Mouse (Mus musculus) yolk sac, embryonic 10.5 days (tissue): ENCODE results near the gene Msantd2.

Experiments
- DNase-seq: peaks from one replicate; pipeline ENCODE4 v3.0.0-alpha.2; 2017; ENCODE audit warnings: low spot score

Gene Msantd2

DNA sequence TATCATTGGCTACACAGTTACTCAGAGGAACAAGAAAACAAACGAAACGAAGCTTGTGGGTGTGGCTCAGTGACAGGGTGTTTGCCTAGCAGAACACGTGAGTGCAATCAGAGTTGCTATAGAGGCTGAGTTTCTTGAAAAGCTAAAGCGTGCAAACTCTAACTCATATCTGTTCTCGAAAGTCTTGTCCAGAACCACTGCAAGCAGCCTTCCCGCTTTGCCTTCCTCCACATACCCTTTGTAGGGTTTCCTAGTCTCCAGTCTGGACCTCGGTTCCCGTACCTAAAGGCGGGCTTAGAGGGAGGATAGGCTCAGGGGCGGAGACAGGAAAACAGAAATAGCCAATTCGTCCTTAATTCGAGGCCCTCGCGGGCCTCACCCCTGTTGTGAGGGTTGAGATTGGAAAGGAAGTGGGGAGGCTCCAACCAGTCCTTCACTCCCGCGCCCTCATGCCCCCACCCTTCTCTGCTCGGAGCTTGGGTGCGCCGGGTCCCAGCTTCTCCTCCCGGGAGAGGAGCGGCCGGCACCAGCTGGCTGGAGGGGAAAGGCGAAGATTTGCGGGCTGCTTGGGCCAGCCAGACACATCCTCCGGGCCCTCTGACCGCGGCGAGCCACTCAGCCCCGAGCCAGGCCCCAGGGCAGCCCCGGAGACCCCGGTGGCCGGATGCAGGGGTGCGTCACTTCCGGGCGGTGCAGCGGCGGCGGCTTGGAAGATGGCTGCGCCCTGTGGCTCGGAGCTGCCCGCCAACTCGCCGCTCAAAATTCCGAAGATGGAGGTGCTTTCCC, at the start of gene Msantd2:
Msantd2 (plus strand) TSS at position 709 of the 786 bp plus-strand sequence.
- DNase-seq = peak; percentile 89

DNA sequence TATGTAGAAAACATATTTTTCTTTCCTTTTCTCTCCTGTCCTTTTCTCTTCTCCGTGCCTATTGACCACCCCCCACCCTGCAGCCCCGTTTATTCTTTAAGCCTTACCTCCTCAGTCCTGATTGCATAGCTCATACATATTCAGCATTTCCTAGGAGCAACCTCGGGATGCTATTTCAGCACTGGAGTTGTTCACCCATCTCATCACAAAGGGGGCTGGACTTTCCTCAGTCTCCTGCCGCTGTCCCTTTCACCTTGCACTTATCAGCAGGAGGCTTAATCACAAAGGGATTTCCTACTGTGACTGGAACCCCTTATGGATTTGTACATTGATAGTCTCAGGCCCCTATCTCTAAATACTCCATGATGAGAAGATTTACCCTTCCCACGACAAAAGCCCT, 36.7 kb upstream of the Msantd2 start:
- no peak for DNase-seq

DNA sequence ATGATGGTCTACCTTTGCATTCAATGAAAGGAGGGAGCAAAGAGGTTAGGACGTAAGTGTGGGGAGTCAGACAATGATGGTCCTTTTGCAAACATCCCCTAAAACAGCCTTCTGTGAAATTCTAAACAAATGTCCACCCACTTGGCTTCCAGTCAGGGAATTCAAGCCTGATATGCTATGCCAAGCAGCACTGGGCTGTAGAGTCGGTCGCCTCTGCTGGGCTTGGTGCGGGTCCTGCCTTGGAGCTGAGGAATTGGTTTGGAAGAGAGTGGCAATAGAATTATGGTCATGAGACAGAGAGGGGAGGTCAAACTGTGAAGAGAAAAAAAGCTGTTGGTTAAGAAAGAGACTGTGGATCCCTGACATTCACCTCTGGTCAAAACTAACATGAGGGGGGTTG, 35.8 kb upstream of the Msantd2 start:
- no peak for DNase-seq

- no peak for DNase-seq
Observed at GRCm38 (mm10) chr9:37454011-37454492, 35.1 kb upstream of the Msantd2 start.

DNA sequence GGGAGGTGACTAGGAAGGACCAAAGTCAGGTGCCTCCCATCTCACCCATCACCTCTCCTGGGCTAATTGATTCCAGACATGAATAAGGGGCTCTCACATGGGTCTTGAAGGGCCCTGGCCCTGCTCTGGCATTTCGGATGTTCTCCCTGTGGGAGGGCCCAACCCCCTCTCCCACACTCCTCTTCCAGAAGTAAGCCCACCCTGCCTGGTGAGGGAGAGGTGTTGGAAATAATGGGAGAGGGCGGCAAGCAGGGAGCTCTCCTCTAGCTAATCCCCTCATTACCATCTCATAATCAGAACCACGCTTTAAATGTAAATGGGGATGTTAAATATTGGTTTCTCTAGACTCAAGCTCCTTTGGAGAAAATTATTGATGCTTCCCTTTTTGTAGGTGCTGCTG, 34.1 kb upstream of the Msantd2 start:
- no peak for DNase-seq

DNA sequence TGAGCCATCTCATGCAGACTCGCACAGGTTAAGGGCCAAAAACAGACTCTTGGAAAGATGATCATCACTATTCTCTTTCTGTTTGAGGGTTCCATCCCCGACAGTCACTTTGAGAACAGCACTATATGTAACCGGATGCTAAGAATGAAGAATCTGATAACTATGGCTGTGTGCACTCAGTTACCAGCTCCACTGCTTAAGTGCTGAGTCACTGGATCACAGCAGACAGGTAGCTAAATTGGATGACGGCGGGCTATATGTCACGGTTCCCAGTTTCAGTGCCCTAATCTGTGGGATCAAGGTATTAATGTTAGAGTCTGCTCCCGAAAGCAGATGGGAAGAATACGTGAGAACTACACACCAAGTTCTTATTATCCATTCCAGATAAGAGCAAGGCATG, 33.3 kb upstream of the Msantd2 start:
- DNase-seq = no peak

GRCm38 (mm10) chr9:37456481-37456910, 32.6 kb upstream of the Msantd2 start:
- DNase-seq = no peak

DNA sequence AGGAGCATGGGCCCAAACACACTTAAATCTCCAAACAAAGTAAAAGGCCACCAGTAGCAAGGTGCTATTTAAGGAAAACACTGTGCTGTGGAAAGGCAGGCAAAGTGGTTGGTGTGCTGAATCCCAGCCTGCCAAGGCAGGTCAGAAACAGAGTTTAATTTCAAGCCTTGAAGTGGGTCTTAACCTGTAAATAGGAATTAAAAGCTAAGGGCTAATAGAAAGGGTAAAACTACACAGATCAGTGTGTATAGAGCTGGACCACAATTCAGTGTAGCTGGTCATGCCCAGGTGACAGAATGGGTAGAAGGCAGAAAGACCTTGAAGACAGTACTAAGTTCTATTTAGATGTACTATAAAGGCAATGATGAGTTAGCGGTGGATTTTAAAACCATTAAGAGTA, 32.0 kb upstream of the Msantd2 start:
- no peak for DNase-seq

GRCm38 (mm10) chr9:37459665-37460042, 29.5 kb upstream of the Msantd2 start:
- no peak for DNase-seq

GRCm38 (mm10) chr9:37460043-37460960, 28.8 kb upstream of the Msantd2 start:
- DNase-seq = no peak

DNA sequence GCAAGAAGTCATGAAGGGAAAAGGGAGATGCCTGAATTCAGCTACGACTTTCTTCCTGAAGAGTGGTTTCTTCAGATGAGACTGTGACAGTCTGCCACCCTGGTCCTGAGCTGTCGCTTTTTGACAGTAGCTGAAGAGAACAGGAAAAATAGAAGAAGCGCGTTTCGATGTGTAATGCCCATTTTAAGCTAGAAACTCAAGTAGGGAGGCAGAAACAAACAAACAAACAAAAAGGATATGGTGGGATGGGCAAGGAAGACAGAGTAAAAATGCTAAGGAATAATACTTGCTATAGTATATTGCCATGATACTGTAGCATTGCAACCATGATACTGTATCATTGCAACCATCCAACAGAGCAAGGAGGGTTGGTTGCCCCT, 28.2 kb upstream of the Msantd2 start:
- DNase-seq = no peak

- DNase-seq = no peak
Observed at GRCm38 (mm10) chr9:37461571-37461970, 27.5 kb upstream of the Msantd2 start.

GRCm38 (mm10) chr9:37462764-37463163, 26.4 kb upstream of the Msantd2 start:
- DNase-seq = no peak

DNA sequence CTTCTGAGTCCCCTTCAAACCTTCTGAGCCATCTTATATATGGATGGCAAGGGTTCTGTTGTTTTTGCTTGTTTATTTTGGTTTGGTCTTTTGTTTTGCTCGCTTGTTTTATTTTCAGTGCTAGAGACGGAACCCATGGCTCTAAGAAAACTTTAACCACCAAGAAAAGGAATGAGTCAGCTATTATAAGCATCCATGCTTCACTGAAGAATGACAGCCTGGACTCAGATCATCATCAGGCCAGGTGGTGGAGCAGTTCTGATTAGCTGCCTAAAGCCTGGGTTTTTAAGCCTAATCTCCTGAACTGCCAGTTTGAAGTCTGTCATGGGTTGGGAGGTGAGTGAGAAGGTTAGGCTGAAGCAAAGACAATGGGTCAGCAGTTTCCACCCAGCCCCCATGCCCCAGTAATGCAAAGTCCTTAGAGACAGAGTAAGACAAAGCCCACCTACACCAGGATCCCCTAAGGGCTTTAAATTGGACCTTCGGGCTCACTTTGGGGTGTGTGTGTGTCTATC, 15.5 kb upstream of the Msantd2 start:
- DNase-seq = no peak

DNA sequence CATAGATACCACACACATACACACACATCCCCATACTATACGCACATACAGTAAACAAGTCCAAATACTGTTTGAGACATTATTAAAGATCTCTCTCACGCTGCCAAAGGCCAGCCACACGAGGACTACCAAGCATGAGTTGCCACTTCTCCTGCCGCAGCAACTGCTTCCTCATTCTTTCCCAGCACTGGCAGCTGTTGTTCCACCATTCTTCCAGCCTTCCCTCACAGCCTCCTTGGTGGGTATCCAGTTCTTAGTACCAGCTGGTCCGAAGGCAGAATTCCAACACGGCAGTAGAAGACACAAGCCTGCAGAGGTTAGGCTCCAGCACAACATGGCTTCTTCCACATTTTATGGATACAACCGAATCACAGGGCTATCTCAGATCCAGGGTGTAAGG, 14.2 kb upstream of the Msantd2 start:
- no peak for DNase-seq

DNA sequence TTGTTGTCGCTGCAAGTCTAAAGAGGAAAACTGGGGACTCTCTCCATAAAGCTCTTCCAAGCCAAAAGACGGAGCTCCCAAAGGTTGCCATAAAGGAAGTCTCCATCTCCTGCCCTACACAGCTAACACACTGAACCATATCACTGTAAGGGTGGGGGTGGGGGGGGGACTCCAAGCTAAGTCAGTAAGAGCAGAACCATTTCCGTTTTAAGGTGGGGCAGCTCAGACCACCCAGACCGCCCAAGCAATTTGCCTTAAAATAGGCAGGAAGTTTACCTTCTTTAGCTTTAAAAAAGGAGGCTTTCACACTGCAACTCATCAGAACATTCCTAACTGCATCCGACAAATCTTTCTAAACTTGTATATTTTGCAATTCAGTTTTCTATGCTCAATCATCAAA, 4.0 kb upstream of the Msantd2 start:
- DNase-seq = no peak

- DNase-seq = no peak
Observed at GRCm38 (mm10) chr9:37488041-37488440, 1.1 kb upstream of the Msantd2 start.

- peak; percentile 67 for DNase-seq
Observed at GRCm38 (mm10) chr9:37489446-37490120, 464 bp downstream of the Msantd2 start.

- DNase-seq = no peak
Observed at GRCm38 (mm10) chr9:37495761-37496160, 6.6 kb downstream of the Msantd2 start.

DNA sequence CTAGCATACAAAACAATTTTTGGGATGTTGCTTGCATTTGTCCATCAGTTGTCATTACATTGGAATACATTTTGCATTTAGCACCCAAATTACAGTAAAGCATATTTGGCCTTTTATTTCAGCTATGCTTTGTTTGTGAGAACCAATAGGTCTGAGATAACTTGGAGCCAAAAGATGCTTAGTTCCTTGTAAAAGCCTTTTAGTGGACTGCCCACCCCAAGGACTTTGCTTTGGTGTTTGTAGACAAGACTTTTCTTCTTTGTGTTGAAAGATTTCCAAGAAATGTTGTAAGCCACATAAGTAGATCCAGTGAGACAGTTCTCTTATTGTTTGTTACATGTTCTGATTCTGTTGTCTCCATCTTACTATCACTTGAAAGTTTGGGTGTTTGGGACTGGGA, 7.2 kb downstream of the Msantd2 start:
- no peak for DNase-seq

- DNase-seq = no peak
Observed at GRCm38 (mm10) chr9:37500201-37500600, 11.1 kb downstream of the Msantd2 start.

DNA sequence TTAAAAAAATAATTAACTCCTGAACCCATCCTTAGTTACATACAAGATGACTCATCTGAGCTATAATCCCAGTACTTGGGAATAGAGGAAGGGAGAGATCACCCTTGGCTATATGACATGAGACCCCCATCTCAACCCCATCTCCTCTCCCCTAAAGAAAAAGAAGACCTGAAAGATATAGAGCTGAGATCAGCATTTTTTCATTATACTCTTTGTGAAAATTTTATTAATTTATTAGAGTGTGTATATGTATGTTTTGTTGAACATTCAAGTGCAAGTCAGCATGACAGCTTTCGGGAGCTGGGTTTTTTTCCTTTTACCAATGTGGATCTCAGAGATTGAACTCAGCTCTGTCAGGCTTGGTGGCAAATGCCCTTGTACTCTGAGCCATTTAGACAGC, 12.1 kb downstream of the Msantd2 start:
- no peak for DNase-seq
